Mouse (Mus musculus) embryonic facial prominence, embryonic 15.5 days (tissue): ENCODE results near the gene Lrrc66. TPM values are rescaled to one million over a fixed set of nuclear protein-coding genes. Genes with fewer than 3 reads are reported as not detected.

Source experiments
- ATAC-seq: fragments of 200-750 bp; cut with Nextera tagmentation; 2 replicates; pipeline ENCODE4 v1.8.0; 2017; ENCODE audit warnings: low read depth, moderate TSS enrichment; ENCODE audit not compliant: insufficient number of reproducible peaks, low FRiP score, low TSS enrichment
- H3K27ac ChIP-seq: fragments of 300-500 bp; sonication (generic); replicated peaks from 2 replicates; pipeline ENCODE4 v1.5.1; 2015; ENCODE audit warnings: mild to moderate bottlenecking, inconsistent platforms
- H3K27me3 ChIP-seq: fragments of 300-500 bp; sonication (generic); 2 replicates; pipeline ENCODE4 v1.6.1; 2015; ENCODE audit warnings: inconsistent platforms
- H3K36me3 ChIP-seq: fragments of 300-500 bp; sonication (generic); 2 replicates; pipeline ENCODE4 v1.6.1; 2015; ENCODE audit warnings: mild to moderate bottlenecking, inconsistent platforms
- H3K4me1 ChIP-seq: fragments of 300-500 bp; sonication (generic); 2 replicates; pipeline ENCODE4 v1.6.1; 2015; ENCODE audit warnings: inconsistent platforms
- H3K4me2 ChIP-seq: fragments of 300-500 bp; sonication (generic); replicated peaks from 2 replicates; pipeline ENCODE4 v1.6.1; 2015; ENCODE audit warnings: mild to moderate bottlenecking, inconsistent platforms
- H3K4me3 ChIP-seq: fragments of 300-500 bp; sonication (generic); replicated peaks from 2 replicates; pipeline ENCODE4 v1.5.1; 2015; ENCODE audit warnings: mild to moderate bottlenecking, inconsistent platforms
- H3K9ac ChIP-seq: fragments of 300-500 bp; sonication (generic); 2 replicates; pipeline ENCODE4 v1.6.1; 2015; ENCODE audit warnings: inconsistent platforms
- H3K9me3 ChIP-seq: fragments of 300-500 bp; sonication (generic); replicated peaks from 2 replicates; pipeline ENCODE4 v1.6.1; 2016; ENCODE audit warnings: inconsistent platforms
- WGBS: fragments of 180-500 bp; shearing (Covaris S2); methylation state at CpG from one replicate; pipeline ENCODE4 v1.1.7; 2015; 5-methylcytosine and 5-hydroxymethylcytosine counted together
- polyA plus RNA-seq: library from polyadenylated mRNA; unstranded; fragments of >200 nt; fragmentation: Nextera tagmentation; extraction: Ambion mirVana; gene quantifications from 2 replicates; pipeline ENCODE4 v1.2.1, GENCODE M21; 2015

Lrrc66 gene
- 0.07 TPM in 1 of 2 replicates, not detected in the other for polyA plus RNA-seq

DNA sequence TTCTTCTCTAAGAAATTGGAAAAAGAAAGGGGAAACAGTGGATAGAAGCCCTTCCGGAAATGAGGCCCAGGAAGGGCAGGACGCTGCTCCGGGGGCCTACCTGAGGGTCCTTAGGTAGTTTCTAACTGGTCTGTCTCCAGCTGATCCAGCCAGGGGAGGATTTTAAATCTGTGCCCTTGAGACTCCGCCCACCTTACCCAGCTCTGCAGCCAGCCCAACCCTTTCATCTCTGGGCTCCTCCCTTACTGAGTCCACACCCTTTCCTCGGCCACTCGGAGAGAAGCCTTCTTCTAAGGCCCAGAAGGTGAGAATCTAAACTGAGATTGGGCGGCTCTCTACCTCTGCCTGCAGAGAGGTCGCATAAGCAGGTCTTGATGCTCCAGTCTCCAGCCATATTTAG lies at the start of gene Lrrc66:
Gene Lrrc66 (minus strand): TSS at position 236 of the 400 bp plus-strand sequence.
- no peak within 1 kb of the TSS for H3K9ac ChIP-seq
- H3K4me3 ChIP-seq = no peak within 1 kb of the TSS
- H3K27me3 ChIP-seq = no peaks in the 10 kb centered on the region
- H3K9me3 ChIP-seq = no peaks in the 10 kb centered on the region; the same call in 1 of the 2 replicates
- H3K27ac ChIP-seq = no peak within 1 kb of the TSS
- H3K4me2 ChIP-seq = no peak within 1 kb of the TSS
- no peak for ATAC-seq
- WGBS = 69% methylated on average over 8 of the region's 8 CpGs
- H3K36me3 ChIP-seq = peaks cover 20% of the 10 kb centered on the region
- H3K4me1 ChIP-seq = 0 out of 2 replicates have a peak, but pooled peaks cover under 1% of the 10 kb centered on the region

DNA sequence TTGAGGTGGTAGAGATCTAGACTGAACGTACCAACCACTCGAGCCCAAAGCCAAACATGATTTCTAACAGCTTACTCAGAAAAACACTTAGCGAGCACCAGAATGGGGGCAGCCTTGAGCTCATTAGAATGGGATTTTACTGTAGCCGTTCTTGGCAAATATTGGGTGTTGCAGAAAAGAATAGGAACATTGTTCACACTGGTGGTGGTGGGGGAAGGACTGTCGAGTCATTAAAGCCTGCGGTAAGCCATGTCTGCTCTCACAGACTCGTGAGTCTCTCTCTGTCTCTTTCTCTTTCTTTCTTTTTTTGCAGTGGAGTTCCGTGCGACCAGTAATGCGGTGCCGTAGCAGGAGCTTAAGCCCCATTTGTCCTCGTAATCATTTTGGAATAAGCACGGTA lies 44.3 kb upstream of the Lrrc66 start:
- Histone ChIP-seq H3K36me3 (no peaks in the 10 kb centered on the region), H3K4me3 (no peak overlapping the region), H3K4me1 (no peaks in the 10 kb centered on the region), H3K4me2 (no peak overlapping the region), H3K9me3 (no peaks in the 10 kb centered on the region), H3K9ac (no peak overlapping the region), H3K27ac (no peak overlapping the region), H3K27me3 (no peaks in the 10 kb centered on the region)
- no peak for ATAC-seq
- WGBS = 56% methylated on average over 13 of the region's 13 CpGs

DNA sequence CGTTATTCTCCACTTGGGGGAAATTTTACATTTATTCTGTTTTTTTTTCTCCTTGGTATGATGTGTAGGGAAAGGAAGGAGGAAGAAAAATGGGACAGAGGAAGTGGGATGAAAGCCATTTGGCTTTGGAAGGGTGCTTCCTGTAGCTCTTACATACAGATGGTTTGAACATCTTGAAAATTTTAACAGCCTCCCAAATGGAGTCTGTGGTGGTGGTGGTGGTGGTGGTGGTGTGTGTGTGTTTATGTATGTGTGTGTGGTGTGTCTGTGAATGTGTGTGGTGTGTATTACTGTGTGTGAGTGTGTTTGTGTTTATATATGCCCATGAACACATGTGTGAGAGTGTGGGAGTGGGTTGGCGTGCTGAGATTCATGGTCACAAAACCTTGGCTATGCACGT lies 43.3 kb upstream of the Lrrc66 start:
- H3K27me3 ChIP-seq = no peaks in the 10 kb centered on the region
- no peak overlapping the region for H3K4me2 ChIP-seq
- no peak overlapping the region for H3K9ac ChIP-seq
- no peak for ATAC-seq
- 80% methylated on average over 3 of the region's 3 CpGs for WGBS
- H3K27ac ChIP-seq = no peak overlapping the region
- no peaks in the 10 kb centered on the region for H3K9me3 ChIP-seq
- no peak overlapping the region for H3K4me3 ChIP-seq
- no peaks in the 10 kb centered on the region for H3K36me3 ChIP-seq
- no peaks in the 10 kb centered on the region for H3K4me1 ChIP-seq

DNA sequence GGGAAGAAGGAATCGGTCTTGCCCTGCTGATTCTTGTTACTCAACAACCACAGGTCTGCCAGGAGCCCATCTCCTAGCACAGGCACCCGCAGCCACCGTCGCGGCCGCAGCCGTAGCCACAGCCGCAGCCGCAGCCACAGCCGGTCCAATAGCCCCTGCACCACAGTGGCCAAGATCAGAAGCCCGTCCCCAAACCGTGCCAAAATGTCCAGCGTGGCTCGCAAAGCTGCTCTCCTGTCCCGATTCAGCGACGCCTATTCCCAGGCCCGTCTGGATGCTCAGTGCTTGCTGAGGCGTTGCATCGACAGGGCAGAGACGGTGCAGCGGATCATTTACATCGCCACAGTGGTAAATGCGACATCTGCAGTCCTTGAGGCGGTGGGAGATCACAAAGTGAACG lies 37.1 kb upstream of the Lrrc66 start:
- no peak overlapping the region for H3K27ac ChIP-seq
- no peaks in the 10 kb centered on the region for H3K36me3 ChIP-seq
- H3K9me3 ChIP-seq = no peaks in the 10 kb centered on the region
- H3K4me3 ChIP-seq = no peak overlapping the region
- no peaks in the 10 kb centered on the region for H3K27me3 ChIP-seq
- ATAC-seq = no peak
- no peak overlapping the region for H3K4me2 ChIP-seq
- no peaks in the 10 kb centered on the region for H3K4me1 ChIP-seq
- H3K9ac ChIP-seq = no peak overlapping the region
- 47% methylated on average over 26 of the region's 26 CpGs for WGBS

DNA sequence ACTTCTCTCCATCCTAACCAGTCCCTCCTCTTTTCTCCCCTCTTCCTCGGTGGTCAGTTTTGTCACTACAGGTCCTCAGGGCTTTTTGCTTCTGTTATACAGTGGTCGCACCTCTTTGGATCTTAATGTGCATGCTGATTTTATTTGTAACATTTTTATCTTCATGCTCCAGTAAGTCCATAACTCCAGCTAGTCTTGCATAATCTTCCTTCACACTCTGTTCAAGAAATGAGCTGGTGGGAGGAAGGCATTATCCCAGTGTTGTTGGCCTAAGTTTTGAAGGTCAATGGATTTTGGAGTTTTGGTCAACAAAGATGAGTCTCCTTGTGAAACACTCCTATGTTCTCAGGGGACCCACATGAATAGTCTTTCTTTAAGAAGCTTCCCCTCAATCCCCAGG lies 35.6 kb upstream of the Lrrc66 start:
- no peak overlapping the region for H3K4me3 ChIP-seq
- no peak overlapping the region for H3K9ac ChIP-seq
- H3K27ac ChIP-seq = no peak overlapping the region
- no peak for ATAC-seq
- no peaks in the 10 kb centered on the region for H3K4me1 ChIP-seq
- 82% methylated on average over 2 of the region's 2 CpGs for WGBS
- no peaks in the 10 kb centered on the region for H3K9me3 ChIP-seq
- H3K27me3 ChIP-seq = no peaks in the 10 kb centered on the region
- H3K4me2 ChIP-seq = no peak overlapping the region
- H3K36me3 ChIP-seq = no peaks in the 10 kb centered on the region

DNA sequence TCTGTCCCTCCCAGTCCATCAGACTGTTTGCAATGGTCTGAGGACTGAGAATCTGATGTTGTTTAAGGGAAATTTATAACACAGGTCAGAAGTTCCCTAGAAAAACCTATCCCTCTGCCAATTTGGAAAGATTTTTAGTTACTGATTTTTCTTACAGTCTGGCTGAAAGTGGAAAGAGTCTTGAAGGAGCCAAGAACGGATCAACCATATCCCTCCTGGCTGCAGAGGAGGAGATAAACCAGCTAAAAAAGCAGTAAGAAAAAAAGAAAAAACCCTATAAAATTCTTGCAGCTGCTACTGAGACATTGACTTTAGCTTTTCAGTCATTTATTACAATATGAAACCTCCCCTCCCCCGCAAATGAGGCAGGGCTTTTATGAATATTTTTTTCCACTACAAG lies 34.4 kb upstream of the Lrrc66 start:
- Histone ChIP-seq H3K4me2 (no peak overlapping the region), H3K4me3 (no peak overlapping the region), H3K9ac (no peak overlapping the region), H3K27ac (no peak overlapping the region), H3K27me3 (no peaks in the 10 kb centered on the region), H3K4me1 (no peaks in the 10 kb centered on the region), H3K9me3 (no peaks in the 10 kb centered on the region), H3K36me3 (no peaks in the 10 kb centered on the region)
- WGBS = 73% methylated on average over 2 of the region's 2 CpGs
- ATAC-seq = no peak

DNA sequence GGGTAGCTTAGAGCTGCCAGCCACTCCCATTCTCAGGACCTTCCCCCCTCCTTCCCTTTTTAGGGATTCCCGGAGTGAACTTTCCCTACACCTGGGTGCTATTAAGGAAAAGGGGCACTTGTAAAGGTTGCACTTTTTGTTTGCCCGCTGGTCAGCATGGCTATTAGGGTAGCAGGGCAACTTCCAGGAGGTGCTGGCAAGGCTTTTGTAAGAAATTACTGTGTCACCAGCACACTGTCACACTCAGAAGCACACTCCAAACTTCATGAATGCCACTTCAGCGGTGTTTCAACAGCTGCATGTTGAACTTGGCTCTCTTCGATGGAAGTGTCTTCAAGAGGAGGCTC lies 19.5 kb upstream of the Lrrc66 start:
- Histone ChIP-seq H3K4me2 (peak overlapping the region; percentile 90), H3K27ac (no peak overlapping the region), H3K9me3 (no peaks in the 10 kb centered on the region), H3K4me1 (peaks cover 25% of the 10 kb centered on the region), H3K36me3 (no peaks in the 10 kb centered on the region), H3K9ac (no peak overlapping the region), H3K4me3 (peak overlapping the region; percentile 46), H3K27me3 (peaks cover 58% of the 10 kb centered on the region)
- WGBS = 1% methylated on average over 4 of the region's 4 CpGs
- ATAC-seq = no peak

DNA sequence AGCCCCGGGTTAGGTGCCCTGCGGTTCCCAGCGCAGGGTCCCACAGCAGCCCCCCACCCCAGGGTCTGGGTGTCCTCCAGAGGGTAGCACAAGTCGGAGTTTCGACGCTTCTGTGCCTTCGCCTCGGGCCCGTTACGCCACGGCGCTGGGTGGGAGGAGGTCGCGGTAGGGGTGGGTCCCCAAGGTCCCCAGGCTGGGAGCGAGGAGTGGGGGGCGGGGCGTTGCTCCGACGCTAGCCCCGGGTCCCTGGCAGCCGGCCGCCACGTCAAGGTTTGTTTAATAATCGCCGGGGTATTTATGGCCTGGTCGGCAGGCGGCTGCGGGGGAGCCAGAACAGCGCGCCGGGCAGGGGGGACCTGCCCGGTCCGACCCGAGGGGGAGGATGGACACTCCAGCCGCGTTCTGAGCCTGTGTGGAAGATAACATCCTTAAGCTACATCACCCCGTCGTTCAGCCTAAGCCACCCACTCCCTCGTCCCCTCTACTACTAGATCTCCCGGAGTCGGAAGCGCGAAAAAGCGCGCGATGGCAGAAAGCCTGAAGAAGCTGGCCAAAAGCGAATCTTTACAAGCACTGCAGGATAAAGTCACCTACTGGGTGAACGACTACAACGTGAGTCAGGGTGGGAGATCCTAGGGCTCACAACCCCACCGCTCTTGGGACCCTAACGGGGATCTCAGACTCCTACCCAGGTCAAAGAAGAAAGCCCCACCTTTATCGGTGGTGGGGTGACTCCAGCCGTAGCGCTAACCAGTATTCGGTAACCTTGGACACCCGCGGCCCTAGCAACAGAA lies 18.9 kb upstream of the Lrrc66 start, which contains the start of gene Spata18:
Gene Spata18 (plus strand): TSS at position 319 of the 794 bp plus-strand sequence.
- H3K36me3 ChIP-seq = no peaks in the 10 kb centered on the region
- no peaks in the 10 kb centered on the region for H3K9me3 ChIP-seq
- H3K27ac ChIP-seq = no peak within 1 kb of the TSS
- WGBS = under 1% methylated on average over 57 of the region's 57 CpGs
- H3K4me3 ChIP-seq = peak within 1 kb of the TSS; percentile 46
- 0 out of 2 replicates have a peak, but pooled peaks have one; percentile 21 for ATAC-seq
- H3K9ac ChIP-seq = peak within 1 kb of the TSS; percentile 12
- H3K27me3 ChIP-seq = peaks cover 58% of the 10 kb centered on the region
- peaks cover 30% of the 10 kb centered on the region for H3K4me1 ChIP-seq
- peak within 1 kb of the TSS; percentile 90 for H3K4me2 ChIP-seq

DNA sequence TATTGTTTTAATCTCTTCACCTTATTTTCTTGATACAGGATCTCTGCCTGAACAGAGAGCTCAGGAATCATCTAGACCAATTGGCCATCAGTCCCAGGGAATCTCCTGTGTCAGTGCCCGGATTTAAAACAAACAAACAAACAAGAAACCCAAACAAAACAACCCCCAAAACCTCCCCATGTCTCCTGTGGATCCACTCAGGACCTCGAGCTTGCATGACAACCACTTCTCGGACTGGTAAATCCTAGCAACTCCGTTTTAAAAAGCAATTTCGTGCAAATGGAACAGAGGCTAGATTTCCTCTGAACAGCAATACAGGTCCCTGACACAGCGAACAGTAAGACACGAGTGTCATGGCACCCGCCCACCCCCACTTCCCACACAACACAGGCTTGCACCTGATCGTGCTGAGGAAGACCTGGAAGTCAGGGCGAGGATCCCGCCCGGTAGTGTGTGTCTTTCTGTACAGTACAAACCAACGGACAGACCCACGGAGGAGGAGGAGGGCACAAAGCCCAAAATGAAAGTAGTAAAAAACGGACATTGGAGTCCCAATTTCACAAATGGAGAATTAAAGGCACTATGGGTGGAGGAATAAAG lies 18.1 kb upstream of the Lrrc66 start:
- H3K9me3 ChIP-seq = no peaks in the 10 kb centered on the region
- WGBS = under 1% methylated on average over 15 of the region's 15 CpGs
- ATAC-seq = no peak
- H3K36me3 ChIP-seq = no peaks in the 10 kb centered on the region
- H3K4me2 ChIP-seq = peak overlapping the region; percentile 90
- H3K9ac ChIP-seq = peak overlapping the region; percentile 12; the same call in 1 of the 2 replicates
- peaks cover 58% of the 10 kb centered on the region for H3K27me3 ChIP-seq
- no peak overlapping the region for H3K27ac ChIP-seq
- H3K4me1 ChIP-seq = peaks cover 32% of the 10 kb centered on the region
- peak overlapping the region; percentile 46 for H3K4me3 ChIP-seq

DNA sequence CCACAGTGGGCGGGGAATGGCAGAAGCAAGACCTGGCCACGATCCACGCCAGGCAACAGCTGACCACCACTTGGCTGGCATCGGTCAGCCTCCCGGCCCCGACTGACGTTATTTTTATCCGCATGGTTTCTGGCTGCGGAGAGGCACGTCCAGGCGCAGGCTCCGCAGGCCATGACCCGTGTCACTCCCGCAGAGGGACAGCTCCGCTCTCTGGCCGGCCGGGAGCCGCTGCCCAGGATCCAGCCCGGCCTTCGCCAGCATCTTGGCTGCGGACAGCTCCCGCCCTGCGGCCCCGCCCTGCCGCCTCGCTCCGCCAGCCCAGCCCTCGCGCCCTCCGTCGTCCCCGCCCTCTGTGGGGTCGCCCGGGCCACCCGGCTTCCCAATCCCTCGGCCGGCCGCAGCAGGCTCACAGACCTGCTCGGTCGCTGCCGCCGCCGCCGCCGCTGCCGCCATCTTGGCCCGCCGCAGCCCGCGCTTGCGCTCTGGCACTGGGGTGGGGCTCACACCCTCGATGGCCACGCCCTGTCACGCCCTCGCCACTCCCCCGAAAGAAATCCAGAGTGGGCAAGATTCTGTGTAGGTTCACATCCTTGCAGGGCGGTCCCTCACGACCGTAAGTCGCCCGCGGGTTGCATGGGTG lies 15.1 kb upstream of the Lrrc66 start, which contains the start of gene Sgcb:
Gene Sgcb (minus strand): TSS at position 530 of the 640 bp plus-strand sequence.
- ATAC-seq = peak; percentile 85
- Histone ChIP-seq H3K36me3 (0 out of 2 replicates have a peak, but pooled peaks cover under 1% of the 10 kb centered on the region), H3K4me3 (peak within 1 kb of the TSS; percentile 85), H3K27me3 (peaks cover 45% of the 10 kb centered on the region), H3K9me3 (no peaks in the 10 kb centered on the region), H3K9ac (peak within 1 kb of the TSS; percentile 65), H3K27ac (peak within 1 kb of the TSS; percentile 63; the same call in 1 of the 2 replicates), H3K4me2 (peak within 1 kb of the TSS; percentile 87), H3K4me1 (peaks cover 32% of the 10 kb centered on the region)
- WGBS = under 1% methylated on average over 62 of the region's 62 CpGs

DNA sequence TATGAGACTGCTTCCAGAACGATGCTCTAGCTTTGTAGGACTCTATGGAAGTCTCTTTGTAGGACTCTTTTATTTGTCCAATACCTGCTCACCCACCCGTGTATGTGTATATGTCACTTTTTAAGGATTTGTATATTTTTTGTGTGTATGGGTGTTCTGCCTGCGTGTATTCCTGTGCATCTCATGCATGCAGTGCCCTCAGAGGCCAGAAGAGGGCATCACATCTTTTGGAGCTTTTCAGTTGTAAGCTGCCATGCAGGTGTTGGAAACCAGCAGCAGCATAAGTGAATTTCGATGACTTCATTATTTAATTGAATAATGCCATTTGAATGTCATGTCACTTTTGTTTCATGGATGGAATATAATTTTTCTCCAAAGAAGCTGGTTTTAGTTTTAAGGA lies 9.8 kb upstream of the Lrrc66 start:
- no peak overlapping the region for H3K4me2 ChIP-seq
- no peak for ATAC-seq
- H3K4me1 ChIP-seq = peaks cover 12% of the 10 kb centered on the region; the same call in 1 of the 2 replicates
- no peaks in the 10 kb centered on the region for H3K27me3 ChIP-seq
- 85% methylated on average over 4 of the region's 4 CpGs for WGBS
- peaks cover 30% of the 10 kb centered on the region for H3K36me3 ChIP-seq
- H3K27ac ChIP-seq = no peak overlapping the region
- no peaks in the 10 kb centered on the region for H3K9me3 ChIP-seq
- H3K9ac ChIP-seq = no peak overlapping the region
- H3K4me3 ChIP-seq = no peak overlapping the region
